20 mouse cellular contexts compared by ENCODE assay signal in genomic region chr7:109497507-109497906, GRCm38 (mm10). TPM values are rescaled to one million over a fixed set of nuclear protein-coding genes. Genes with fewer than 3 reads are reported as not detected.
DNase-seq lines count a peak whose midpoint lies in the region; ATAC-seq and TF ChIP-seq lines count a peak whose summit lies in the region.
"Had no signal": no experiment of that assay in that cellular context is flagged by ENCODE, and none has a peak within 500 bp of the region (broad histone marks: within the 10 kb centered on the region; RNA-seq: fewer than 3 reads in every experiment).

No protein-coding gene starts in this region.

- no peak overlapping the region for H3K27ac ChIP-seq in forebrain, embryonic 13.5 days
- H3K27ac ChIP-seq in forebrain, embryonic 12.5 days: no peak overlapping the region
- no peak overlapping the region for H3K27ac ChIP-seq in midbrain, embryonic 12.5 days (replicated peaks)
- H3K27ac ChIP-seq in midbrain, embryonic 10.5 days (replicated peaks): no peak overlapping the region
- H3K27ac ChIP-seq in embryonic facial prominence, embryonic 15.5 days (replicated peaks): no peak overlapping the region
- H3K27ac ChIP-seq: embryonic facial prominence, embryonic 13.5 days; forebrain, embryonic 10.5 days had no signal

- no peak overlapping the region for H3K4me2 ChIP-seq in forebrain, embryonic 13.5 days
- H3K4me2 ChIP-seq in forebrain, embryonic 12.5 days: no peak overlapping the region
- no peak overlapping the region for H3K4me2 ChIP-seq in midbrain, embryonic 12.5 days (replicated peaks)
- H3K4me2 ChIP-seq in embryonic facial prominence, embryonic 15.5 days (replicated peaks): no peak overlapping the region
- H3K4me2 ChIP-seq: embryonic facial prominence, embryonic 13.5 days had no signal

- no peak for TF ChIP-seq POLR2A in brain, embryonic 14.5 days (IDR thresholded peaks at IDR 0.05; ENCODE audit: borderline replicate concordance, extremely low read depth, insufficient read depth, insufficient read length, poor library complexity, severe bottlenecking)

- H3K27me3 ChIP-seq in forebrain, embryonic 13.5 days: peaks cover 7% of the 10 kb centered on the region
- peaks cover 11% of the 10 kb centered on the region for H3K27me3 ChIP-seq in forebrain, embryonic 12.5 days
- peaks cover 8% of the 10 kb centered on the region for H3K27me3 ChIP-seq in midbrain, embryonic 12.5 days
- peaks cover 24% of the 10 kb centered on the region for H3K27me3 ChIP-seq in midbrain, embryonic 10.5 days (ENCODE audit: low read depth, poor library complexity, severe bottlenecking)
- peaks cover 3% of the 10 kb centered on the region; the same call in 1 of the 2 replicates for H3K27me3 ChIP-seq in embryonic facial prominence, embryonic 15.5 days

- H3K36me3 ChIP-seq in forebrain, embryonic 13.5 days (ENCODE audit: poor library complexity, severe bottlenecking): no peaks in the 10 kb centered on the region
- H3K36me3 ChIP-seq in forebrain, embryonic 12.5 days (replicated peaks): no peaks in the 10 kb centered on the region
- no peaks in the 10 kb centered on the region for H3K36me3 ChIP-seq in midbrain, embryonic 12.5 days
- no peaks in the 10 kb centered on the region for H3K36me3 ChIP-seq in midbrain, embryonic 10.5 days
- H3K36me3 ChIP-seq in embryonic facial prominence, embryonic 15.5 days: no peaks in the 10 kb centered on the region
- H3K36me3 ChIP-seq: embryonic facial prominence, embryonic 13.5 days; forebrain, embryonic 10.5 days had no signal

- no peak for DNase-seq in midbrain, embryonic 10.5 days (ENCODE audit: low spot score)
- peak; percentile 25 for DNase-seq in brain, embryonic 14.5 days (ENCODE audit: low read depth)
- DNase-seq in frontal cortex, postnatal 36 days (ENCODE audit: low spot score in 2 of 2): no peak
- DNase-seq: adrenal gland, adult 2 months; adrenal gland, postnatal 10 days; adrenal gland, postnatal 25 days; cerebellum, adult 11-12 months; cerebellum, adult 2 months; cerebellum, adult 9-10 months; cerebellum, postnatal 10 days; cerebellum, postnatal 25 days had no signal

- H3K4me1 ChIP-seq in forebrain, embryonic 13.5 days: peaks cover 15% of the 10 kb centered on the region
- H3K4me1 ChIP-seq in forebrain, embryonic 12.5 days: peaks cover 17% of the 10 kb centered on the region
- peaks cover 17% of the 10 kb centered on the region for H3K4me1 ChIP-seq in midbrain, embryonic 12.5 days
- H3K4me1 ChIP-seq in midbrain, embryonic 10.5 days: peaks cover 25% of the 10 kb centered on the region
- H3K4me1 ChIP-seq in embryonic facial prominence, embryonic 15.5 days: peaks cover 12% of the 10 kb centered on the region; the same call in 1 of the 2 replicates

- no peak for TF ChIP-seq CTCF in brain, embryonic 14.5 days (IDR thresholded peaks at IDR 0.05; ENCODE audit: borderline replicate concordance, extremely low read depth, insufficient read depth, insufficient read length)

- H3K4me3 ChIP-seq in forebrain, embryonic 13.5 days: no peak overlapping the region
- no peak overlapping the region for H3K4me3 ChIP-seq in forebrain, embryonic 12.5 days (replicated peaks)
- no peak overlapping the region for H3K4me3 ChIP-seq in midbrain, embryonic 12.5 days
- H3K4me3 ChIP-seq in midbrain, embryonic 10.5 days: no peak overlapping the region
- H3K4me3 ChIP-seq in embryonic facial prominence, embryonic 15.5 days (replicated peaks): no peak overlapping the region
- H3K4me3 ChIP-seq: embryonic facial prominence, embryonic 13.5 days; erythroblast, embryonic 14.5 days; forebrain, embryonic 10.5 days had no signal

- peak overlapping the region; percentile 12; the same call in 1 of the 2 replicates for H3K9ac ChIP-seq in forebrain, embryonic 13.5 days
- no peak overlapping the region for H3K9ac ChIP-seq in forebrain, embryonic 12.5 days
- no peak overlapping the region for H3K9ac ChIP-seq in midbrain, embryonic 12.5 days (replicated peaks)
- no peak overlapping the region for H3K9ac ChIP-seq in embryonic facial prominence, embryonic 15.5 days
- H3K9ac ChIP-seq: embryonic facial prominence, embryonic 13.5 days had no signal

- 43% methylated on average over 4 of the region's 4 CpGs for WGBS in forebrain, embryonic 13.5 days
- 52% methylated on average over 4 of the region's 4 CpGs for WGBS in forebrain, embryonic 12.5 days
- WGBS in midbrain, embryonic 12.5 days: 59% methylated on average over 4 of the region's 4 CpGs
- 66% methylated on average over 4 of the region's 4 CpGs for WGBS in midbrain, embryonic 10.5 days
- WGBS in embryonic facial prominence, embryonic 15.5 days: 51% methylated on average over 4 of the region's 4 CpGs

- 0 out of 2 replicates have a peak, but pooled peaks have one; percentile 19 for ATAC-seq in forebrain, embryonic 13.5 days
- ATAC-seq in forebrain, embryonic 12.5 days (ENCODE audit: low FRiP score): no peak
- ATAC-seq in midbrain, embryonic 12.5 days (ENCODE audit: low FRiP score, low read depth): 0 out of 2 replicates have a peak, but pooled peaks have one; percentile 21
- ATAC-seq in embryonic facial prominence, embryonic 15.5 days (ENCODE audit: insufficient number of reproducible peaks, low FRiP score, low TSS enrichment, low read depth): peak; percentile 53; the same call in 1 of the 2 replicates
- ATAC-seq: forebrain, embryonic 14.5 days; forebrain, embryonic 16.5 days had no signal

- no peaks in the 10 kb centered on the region for H3K9me3 ChIP-seq in forebrain, embryonic 13.5 days (replicated peaks)
- H3K9me3 ChIP-seq in forebrain, embryonic 12.5 days: no peaks in the 10 kb centered on the region
- H3K9me3 ChIP-seq in midbrain, embryonic 12.5 days: no peaks in the 10 kb centered on the region
- H3K9me3 ChIP-seq in midbrain, embryonic 10.5 days (replicated peaks): no peaks in the 10 kb centered on the region
- no peaks in the 10 kb centered on the region for H3K9me3 ChIP-seq in embryonic facial prominence, embryonic 15.5 days (replicated peaks)
- H3K9me3 ChIP-seq: embryonic facial prominence, embryonic 13.5 days; forebrain, embryonic 10.5 days had no signal

RNA-seq across cellular contexts. Expression of gene Trim66, which starts 10.4 kb away (rescaled TPM):
- 0.34 and 0.46 TPM in 2 replicates for polyA plus RNA-seq in forebrain, embryonic 13.5 days (2015; fragmentation: Nextera tagmentation; extraction: Ambion mirVana)
- 0.64 and 1.6 TPM in 2 replicates for polyA plus RNA-seq in forebrain, embryonic 12.5 days (2016; fragmentation: Nextera tagmentation; extraction: Ambion mirVana)
- polyA plus RNA-seq in midbrain, embryonic 12.5 days (2016; fragmentation: Nextera tagmentation; extraction: Ambion mirVana): 0.21 and 0.23 TPM in 2 replicates
- 0.09 and 0.12 TPM in 2 replicates for polyA plus RNA-seq in midbrain, embryonic 10.5 days (2016; fragmentation: Nextera tagmentation; extraction: Ambion mirVana)
- 1.2 and 1.5 TPM in 2 replicates for polyA plus RNA-seq in brain, embryonic 14.5 days (2012; rRNA removed)
- polyA plus RNA-seq in embryonic facial prominence, embryonic 15.5 days (2015; fragmentation: Nextera tagmentation; extraction: Ambion mirVana): 3.9 and 5.6 TPM in 2 replicates
- polyA plus RNA-seq: erythroblast, embryonic 14.5 days had no signal

RNA-seq across cellular contexts. Expression of gene Rpl27a, which starts 21.4 kb away (rescaled TPM):
- 106 TPM in 2 replicates for polyA plus RNA-seq in forebrain, embryonic 13.5 days (2015; fragmentation: Nextera tagmentation; extraction: Ambion mirVana)
- polyA plus RNA-seq in forebrain, embryonic 12.5 days (2016; fragmentation: Nextera tagmentation; extraction: Ambion mirVana): 97.2 and 98.3 TPM in 2 replicates
- polyA plus RNA-seq in midbrain, embryonic 12.5 days (2016; fragmentation: Nextera tagmentation; extraction: Ambion mirVana): 93.5 and 93.7 TPM in 2 replicates
- 113 and 126 TPM in 2 replicates for polyA plus RNA-seq in midbrain, embryonic 10.5 days (2016; fragmentation: Nextera tagmentation; extraction: Ambion mirVana)
- polyA plus RNA-seq in brain, embryonic 14.5 days (2012; rRNA removed): 440 and 482 TPM in 2 replicates
- polyA plus RNA-seq in embryonic facial prominence, embryonic 15.5 days (2015; fragmentation: Nextera tagmentation; extraction: Ambion mirVana): 140 and 145 TPM in 2 replicates

RNA-seq across cellular contexts. Expression of gene Stk33, which starts 58.6 kb away (rescaled TPM):
- 8.8 and 9.0 TPM in 2 replicates for polyA plus RNA-seq in forebrain, embryonic 13.5 days (2015; fragmentation: Nextera tagmentation; extraction: Ambion mirVana)
- polyA plus RNA-seq in forebrain, embryonic 12.5 days (2016; fragmentation: Nextera tagmentation; extraction: Ambion mirVana): 12.0 and 12.6 TPM in 2 replicates
- polyA plus RNA-seq in midbrain, embryonic 12.5 days (2016; fragmentation: Nextera tagmentation; extraction: Ambion mirVana): 20.8 and 27.0 TPM in 2 replicates
- 10.2 and 18.6 TPM in 2 replicates for polyA plus RNA-seq in midbrain, embryonic 10.5 days (2016; fragmentation: Nextera tagmentation; extraction: Ambion mirVana)
- polyA plus RNA-seq in brain, embryonic 14.5 days (2012; rRNA removed): 6.3 and 6.8 TPM in 2 replicates
- 4.6 and 5.3 TPM in 2 replicates for polyA plus RNA-seq in embryonic facial prominence, embryonic 15.5 days (2015; fragmentation: Nextera tagmentation; extraction: Ambion mirVana)
- polyA plus RNA-seq: erythroblast, embryonic 14.5 days had no signal
